Mouse (Mus musculus) liver, embryonic 16.5 days (tissue): Measurements from ENCODE around the gene Fam24b. TPM values are rescaled to one million over a fixed set of nuclear protein-coding genes. Genes with fewer than 3 reads are reported as not detected.
A peak's percentile ranks its signal among the peaks of the same experiment; 100 is the strongest.

Experiments
- ATAC-seq: fragments of 200-750 bp; cut with Nextera tagmentation; 2 replicates; pipeline ENCODE4 v1.8.0; 2017; ENCODE audit warnings: low read depth, mild to moderate bottlenecking, moderate number of reproducible peaks, moderate library complexity
- H3K27ac ChIP-seq: fragments of 300-500 bp; sonication (generic); 2 replicates; pipeline ENCODE4 v1.5.1; 2014; ENCODE audit warnings: mild to moderate bottlenecking, low read length
- H3K27me3 ChIP-seq: fragments of 300-500 bp; sonication (generic); 2 replicates; pipeline ENCODE4 v1.6.1; 2014; ENCODE audit warnings: low read depth, low read length, mixed read lengths; ENCODE audit not compliant: control insufficient read depth, insufficient read depth
- H3K36me3 ChIP-seq: fragments of 300-500 bp; sonication (generic); 2 replicates; pipeline ENCODE4 v1.6.1; 2014; ENCODE audit warnings: mild to moderate bottlenecking; ENCODE audit not compliant: control insufficient read depth, insufficient read depth
- H3K4me1 ChIP-seq: fragments of 300-500 bp; sonication (generic); 2 replicates; pipeline ENCODE4 v1.6.1; 2014; ENCODE audit warnings: low read depth, low read length, mixed read lengths; ENCODE audit not compliant: control insufficient read depth
- H3K4me2 ChIP-seq: fragments of 300-500 bp; sonication (generic); 2 replicates; pipeline ENCODE4 v1.6.1; 2014; ENCODE audit warnings: low read depth, low read length, mixed read lengths
- H3K4me3 ChIP-seq: fragments of 300-500 bp; sonication (generic); 2 replicates; pipeline ENCODE4 v1.5.1; 2014; ENCODE audit warnings: low read depth, mild to moderate bottlenecking, low read length
- H3K9ac ChIP-seq: fragments of 300-500 bp; sonication (generic); 2 replicates; pipeline ENCODE4 v1.6.1; 2014; ENCODE audit warnings: low read depth, low read length
- H3K9me3 ChIP-seq: fragments of 300-500 bp; sonication (generic); replicated peaks from 2 replicates; pipeline ENCODE4 v1.6.1; 2016; ENCODE audit warnings: low read length; ENCODE audit not compliant: control insufficient read depth
- WGBS: fragments of 180-500 bp; shearing (Covaris S2); extraction: QIAGEN DNeasy Blood & Tissue Kit; methylation state at CpG from one replicate; pipeline ENCODE4 v1.1.7; 2014; ENCODE audit not compliant: insufficient replicate concordance; 5-methylcytosine and 5-hydroxymethylcytosine counted together
- polyA plus RNA-seq: library from polyadenylated mRNA; unstranded; fragments of >200 nt; fragmentation: Nextera tagmentation; extraction: Ambion mirVana; gene quantifications from 2 replicates; pipeline ENCODE4 v1.2.1, GENCODE M21; 2015

Fam24b gene
- not detected in 2 replicates for polyA plus RNA-seq

- no peak within 1 kb of the TSS for H3K4me2 ChIP-seq
- no peak within 1 kb of the TSS for H3K4me3 ChIP-seq
- no peaks in the 10 kb centered on the region for H3K36me3 ChIP-seq
- no peaks in the 10 kb centered on the region for H3K9me3 ChIP-seq
- no peak for ATAC-seq
- 67% methylated on average over 5 of the region's 5 CpGs for WGBS
- H3K27ac ChIP-seq, result no peak within 1 kb of the TSS
- no peaks in the 10 kb centered on the region for H3K27me3 ChIP-seq
- H3K4me1 ChIP-seq, result no peaks in the 10 kb centered on the region
- no peak within 1 kb of the TSS for H3K9ac ChIP-seq
Measured at GRCm38 (mm10) chr7:131329416-131329815, at the start of gene Fam24b. Gene Fam24b (minus strand): TSS chr7:131329516.

- H3K9ac ChIP-seq, result no peak overlapping the region
- WGBS, result 28% methylated on average over 9 of the region's 9 CpGs
- H3K27ac ChIP-seq, result no peak overlapping the region; the same call in 1 of the 2 replicates
- H3K4me2 ChIP-seq, result peak overlapping the region; percentile 90
- no peaks in the 10 kb centered on the region for H3K9me3 ChIP-seq
- H3K4me3 ChIP-seq, result peak overlapping the region; percentile 78
- H3K4me1 ChIP-seq, result peaks cover 16% of the 10 kb centered on the region
- H3K36me3 ChIP-seq, result no peaks in the 10 kb centered on the region
- H3K27me3 ChIP-seq, result no peaks in the 10 kb centered on the region
- ATAC-seq, result no peak
Measured at GRCm38 (mm10) chr7:131371880-131372651, 42.8 kb upstream of the Fam24b start.

GRCm38 (mm10) chr7:131371470-131371860 is 42.1 kb upstream of the Fam24b start:
- H3K9me3 ChIP-seq, result no peaks in the 10 kb centered on the region
- H3K27me3 ChIP-seq, result no peaks in the 10 kb centered on the region
- no peaks in the 10 kb centered on the region for H3K36me3 ChIP-seq
- peaks cover 16% of the 10 kb centered on the region for H3K4me1 ChIP-seq
- WGBS, result 5% methylated on average over 9 of the region's 9 CpGs
- peak overlapping the region; percentile 90 for H3K4me2 ChIP-seq
- peak overlapping the region; percentile 91 for H3K9ac ChIP-seq
- H3K4me3 ChIP-seq, result peak overlapping the region; percentile 78
- H3K27ac ChIP-seq, result peak overlapping the region; percentile 92
- ATAC-seq, result peak; percentile 19

GRCm38 (mm10) chr7:131370648-131371469 is 41.5 kb upstream of the Fam24b start, which contains the start of gene Pstk:
Gene Pstk (plus strand): TSS chr7:131371141.
- Histone ChIP-seq H3K4me2 (peak within 1 kb of the TSS; percentile 90), H3K9ac (peak within 1 kb of the TSS; percentile 91), H3K9me3 (no peaks in the 10 kb centered on the region), H3K27me3 (no peaks in the 10 kb centered on the region), H3K36me3 (no peaks in the 10 kb centered on the region), H3K27ac (peak within 1 kb of the TSS; percentile 92), H3K4me1 (peaks cover 16% of the 10 kb centered on the region), H3K4me3 (peak within 1 kb of the TSS; percentile 78)
- 2% methylated on average over 47 of the region's 47 CpGs for WGBS
- peak; percentile 93 for ATAC-seq

- no peak for ATAC-seq
- Histone ChIP-seq H3K9ac (no peak overlapping the region), H3K27ac (no peak overlapping the region), H3K4me2 (no peak overlapping the region), H3K4me3 (no peak overlapping the region), H3K4me1 (peaks cover 15% of the 10 kb centered on the region), H3K9me3 (no peaks in the 10 kb centered on the region), H3K36me3 (no peaks in the 10 kb centered on the region), H3K27me3 (no peaks in the 10 kb centered on the region)
- WGBS, result 86% methylated on average over 8 of the region's 8 CpGs
Measured at GRCm38 (mm10) chr7:131364131-131364530, 34.8 kb upstream of the Fam24b start.

GRCm38 (mm10) chr7:131362615-131363300 is 33.4 kb upstream of the Fam24b start, which contains the start of gene 2310057M21Rik:
Gene 2310057M21Rik (minus strand): TSS chr7:131362759.
- peaks cover 15% of the 10 kb centered on the region for H3K4me1 ChIP-seq
- peaks cover 3% of the 10 kb centered on the region; the same call in 1 of the 2 replicates for H3K36me3 ChIP-seq
- H3K27me3 ChIP-seq, result no peaks in the 10 kb centered on the region
- no peaks in the 10 kb centered on the region for H3K9me3 ChIP-seq
- peak within 1 kb of the TSS; percentile 98 for H3K9ac ChIP-seq
- peak within 1 kb of the TSS; percentile 97 for H3K4me3 ChIP-seq
- under 1% methylated on average over 55 of the region's 55 CpGs for WGBS
- peak within 1 kb of the TSS; percentile 97 for H3K4me2 ChIP-seq
- peak within 1 kb of the TSS; percentile 87 for H3K27ac ChIP-seq
- peak; percentile 93 for ATAC-seq

- peak overlapping the region; percentile 97 for H3K4me3 ChIP-seq
- peaks cover 15% of the 10 kb centered on the region for H3K4me1 ChIP-seq
- no peaks in the 10 kb centered on the region for H3K27me3 ChIP-seq
- H3K9me3 ChIP-seq, result no peaks in the 10 kb centered on the region
- WGBS, result under 1% methylated on average over 35 of the region's 35 CpGs
- H3K4me2 ChIP-seq, result peak overlapping the region; percentile 97
- peak overlapping the region; percentile 98 for H3K9ac ChIP-seq
- ATAC-seq, result peak; percentile 56
- H3K27ac ChIP-seq, result peak overlapping the region; percentile 87
- peaks cover 5% of the 10 kb centered on the region for H3K36me3 ChIP-seq
Measured at GRCm38 (mm10) chr7:131362269-131362614, 32.9 kb upstream of the Fam24b start.

GRCm38 (mm10) chr7:131356105-131356504 is 26.8 kb upstream of the Fam24b start:
- peaks cover 23% of the 10 kb centered on the region for H3K36me3 ChIP-seq
- no peaks in the 10 kb centered on the region for H3K27me3 ChIP-seq
- 78% methylated on average over 13 of the region's 13 CpGs for WGBS
- no peak overlapping the region for H3K27ac ChIP-seq
- no peak overlapping the region for H3K9ac ChIP-seq
- peaks cover 3% of the 10 kb centered on the region; the same call in 1 of the 2 replicates for H3K4me1 ChIP-seq
- ATAC-seq, result no peak
- H3K9me3 ChIP-seq, result no peaks in the 10 kb centered on the region
- no peak overlapping the region for H3K4me3 ChIP-seq
- no peak overlapping the region for H3K4me2 ChIP-seq
